Mouse (Mus musculus) skeletal muscle tissue, adult 2 months (tissue): ENCODE data around the gene Rex1bd.

ENCODE experiments used
- DNase-seq: peaks from one replicate; pipeline ENCODE4 v3.0.0-alpha.2; 2012; ENCODE audit warnings: low read depth, low spot score

Rex1bd gene

GRCm38 (mm10) chr8:70477269-70477982 is 29.1 kb downstream of the Rex1bd start:
- no peak for DNase-seq

- DNase-seq, result peak; percentile 91
Measured at GRCm38 (mm10) chr8:70476333-70477268, 30.0 kb downstream of the Rex1bd start, which contains the start of gene Klhl26. TSS of gene Klhl26 (minus strand) at chr8:70476968.

DNA sequence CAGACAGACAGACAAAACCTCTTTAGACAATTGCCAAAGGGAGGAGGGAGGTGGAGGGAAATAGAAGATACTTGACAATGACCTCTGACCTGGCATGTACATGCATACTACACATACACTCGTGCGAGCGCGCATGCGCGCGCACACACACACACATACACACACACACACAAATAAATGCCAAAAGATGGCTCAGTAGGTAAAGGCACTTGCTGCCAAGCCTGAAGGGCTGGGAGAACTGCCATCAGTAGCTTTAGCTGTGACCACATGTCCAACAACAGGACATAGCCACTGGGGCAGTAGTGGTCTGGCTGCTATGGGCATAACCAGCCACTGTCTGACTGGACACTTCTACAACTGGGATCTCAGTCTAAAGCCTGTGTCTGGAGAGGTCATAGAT is 34.7 kb downstream of the Rex1bd start:
- DNase-seq, result no peak

GRCm38 (mm10) chr8:70469938-70470337 is 36.6 kb downstream of the Rex1bd start:
- DNase-seq, result no peak

- peak; percentile 62 for DNase-seq
Measured at GRCm38 (mm10) chr8:70469295-70469916, 37.1 kb downstream of the Rex1bd start.

DNA sequence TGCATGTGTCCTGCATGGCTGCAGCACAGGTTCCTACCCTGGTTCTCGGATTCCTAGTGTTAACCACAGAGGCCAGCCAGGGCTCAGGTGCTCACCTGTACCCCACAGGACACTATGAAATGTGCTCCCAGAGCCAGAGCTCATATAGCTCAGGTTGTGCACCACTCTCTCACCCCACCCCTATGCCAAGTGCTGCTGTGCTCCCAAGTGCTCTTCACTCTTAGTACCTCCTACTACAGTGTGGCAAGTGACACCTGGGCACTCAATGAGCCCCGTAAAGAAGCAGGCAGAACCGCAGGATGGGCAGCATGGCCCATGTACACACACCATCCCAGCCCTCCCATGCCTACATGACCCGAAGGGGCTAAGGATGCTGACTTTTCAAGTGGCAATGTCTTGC is 37.8 kb downstream of the Rex1bd start:
- no peak for DNase-seq

DNA sequence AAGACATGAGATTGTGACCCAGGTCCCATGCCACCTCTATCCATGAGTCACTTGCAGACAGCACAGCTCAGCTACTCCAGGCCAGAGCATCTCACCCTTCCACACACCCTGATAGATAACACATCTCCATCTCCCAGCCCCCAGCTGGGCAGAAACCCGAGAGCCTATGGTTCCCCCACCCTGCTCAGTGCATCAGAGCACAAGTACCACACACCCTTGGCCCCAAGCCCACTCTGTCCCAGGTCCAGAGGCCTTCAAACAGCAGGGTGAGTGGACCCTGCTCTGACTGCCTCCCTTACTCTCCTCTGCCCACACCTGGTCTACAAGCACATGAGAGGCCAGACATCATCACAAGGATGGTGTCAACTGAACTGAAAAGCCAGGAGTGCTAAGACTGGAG is 38.6 kb downstream of the Rex1bd start:
- no peak for DNase-seq

DNA sequence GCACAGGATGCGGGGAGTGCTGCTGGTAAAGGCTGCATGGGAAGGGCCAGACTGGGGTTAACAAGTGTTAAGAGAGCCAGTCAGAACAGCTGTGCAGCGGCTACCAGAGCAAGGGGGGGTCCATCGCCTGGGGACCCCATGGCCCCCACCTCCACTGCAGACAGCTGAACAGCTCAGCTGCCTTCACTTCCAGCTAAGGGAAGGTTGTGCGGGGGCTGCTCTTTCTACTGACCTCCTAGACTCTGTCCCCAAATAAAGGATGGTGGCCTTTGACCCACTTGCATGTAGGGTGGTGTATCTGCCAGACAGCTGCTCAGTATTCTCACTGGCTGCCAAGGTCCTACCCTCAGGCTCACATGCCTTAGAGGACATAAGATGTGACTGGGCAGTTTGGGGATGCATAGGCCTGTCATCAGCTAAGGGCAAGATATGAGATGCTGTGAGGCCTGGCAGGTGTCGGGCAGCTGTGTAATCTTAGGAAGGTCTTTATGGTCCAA is 39.3 kb downstream of the Rex1bd start:
- no peak for DNase-seq

- peak; percentile 54 for DNase-seq
Measured at GRCm38 (mm10) chr8:70466771-70467170, 39.8 kb downstream of the Rex1bd start.

GRCm38 (mm10) chr8:70466305-70466704 is 40.2 kb downstream of the Rex1bd start:
- no peak for DNase-seq

- no peak for DNase-seq
Measured at GRCm38 (mm10) chr8:70465701-70466100, 40.9 kb downstream of the Rex1bd start.

GRCm38 (mm10) chr8:70464162-70464561 is 42.4 kb downstream of the Rex1bd start:
- no peak for DNase-seq

GRCm38 (mm10) chr8:70463306-70463705 is 43.2 kb downstream of the Rex1bd start:
- no peak for DNase-seq

- DNase-seq, result no peak
Measured at GRCm38 (mm10) chr8:70462516-70462813, 44.1 kb downstream of the Rex1bd start.

DNA sequence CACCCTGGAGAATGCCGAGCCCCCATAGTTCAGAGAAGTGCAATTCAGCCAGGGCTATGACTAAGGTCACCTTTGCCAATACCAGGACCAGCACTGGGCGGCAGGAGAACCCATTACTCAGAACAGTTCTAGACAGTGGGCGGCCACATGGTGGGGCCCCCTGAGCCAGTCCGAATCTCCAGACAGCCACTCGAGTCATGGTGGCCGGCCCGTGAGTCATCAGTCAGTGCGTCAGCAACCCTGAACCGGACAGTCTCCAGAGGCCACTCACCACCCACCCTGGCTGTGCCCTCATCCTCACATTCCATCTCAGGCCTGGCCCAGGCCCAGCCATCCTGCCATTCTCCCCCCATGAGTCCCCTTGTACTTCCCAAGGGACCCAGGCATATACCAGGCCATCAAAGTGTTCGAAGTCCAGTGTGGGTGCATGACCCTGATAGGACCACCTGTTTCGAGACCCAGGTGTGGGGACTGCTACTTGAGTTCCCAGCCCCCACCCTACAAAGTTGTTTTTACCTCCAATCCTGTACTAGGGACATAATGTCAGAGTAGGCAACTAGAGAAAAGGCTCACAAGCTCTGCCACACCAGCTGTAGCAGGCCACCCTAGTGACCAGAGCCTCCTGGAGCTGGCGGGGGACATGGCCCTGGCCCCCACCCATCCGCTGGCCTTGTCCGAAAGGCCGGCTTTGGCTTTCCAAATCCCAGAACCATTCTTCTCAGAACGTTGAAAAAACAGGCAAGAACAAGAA is 44.6 kb downstream of the Rex1bd start:
- DNase-seq, result no peak

DNA sequence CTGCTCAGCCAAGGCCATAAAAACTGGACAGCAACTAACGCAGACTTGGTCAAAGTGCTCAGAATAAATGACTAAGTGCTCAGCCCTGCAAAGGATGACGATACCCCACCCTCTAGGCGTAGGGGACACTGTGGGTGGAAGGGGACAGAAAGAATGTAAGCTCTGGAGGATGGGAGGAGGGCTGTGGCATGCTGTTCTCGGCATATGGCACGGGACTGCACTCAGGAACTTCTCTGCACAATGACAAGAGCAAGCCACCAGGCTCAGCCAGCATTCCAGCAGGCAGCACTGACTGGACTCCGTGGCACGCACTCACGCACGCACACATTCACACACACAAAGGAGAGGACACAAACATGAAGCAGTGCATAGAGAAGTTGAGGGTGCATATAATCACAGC is 45.9 kb downstream of the Rex1bd start:
- no peak for DNase-seq

DNA sequence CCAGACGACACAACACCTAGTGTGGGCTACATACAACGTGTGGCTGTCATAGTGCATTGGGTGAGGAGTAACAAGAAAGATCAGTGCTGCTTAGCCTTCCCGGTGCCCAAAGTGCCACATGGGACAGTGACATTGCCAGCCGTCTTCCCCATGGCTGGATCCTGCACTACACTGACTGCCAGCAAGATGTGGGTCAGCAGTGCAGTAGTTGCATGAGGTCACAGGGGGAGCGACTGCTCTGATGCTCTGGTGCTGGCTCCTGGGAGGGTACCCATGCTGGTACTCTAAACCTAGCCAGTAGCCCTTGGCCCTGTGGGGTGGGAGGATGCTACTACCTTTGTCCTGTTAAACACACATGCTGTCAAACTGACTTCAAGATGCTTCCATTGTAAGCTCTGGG is 46.4 kb downstream of the Rex1bd start:
- DNase-seq, result no peak

DNA sequence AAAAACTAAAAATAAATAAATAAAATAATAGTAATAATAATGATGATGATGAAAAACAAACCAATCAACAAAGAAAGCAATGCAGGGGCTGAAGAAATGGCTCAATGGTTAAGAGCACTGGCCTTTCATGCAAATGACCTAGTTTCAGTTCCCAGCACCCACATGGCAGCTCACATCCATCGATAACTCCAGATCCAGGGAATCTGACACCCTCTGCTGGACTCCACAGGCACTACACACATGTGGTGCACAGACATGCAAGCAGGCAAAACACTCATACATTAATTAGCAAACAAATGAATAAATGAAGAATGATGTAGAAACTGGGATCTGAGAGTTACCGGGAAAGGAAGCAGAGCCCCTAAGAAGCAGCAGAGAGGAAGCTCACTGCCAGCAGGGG is 46.9 kb downstream of the Rex1bd start:
- DNase-seq, result no peak

GRCm38 (mm10) chr8:70458462-70458861 is 48.1 kb downstream of the Rex1bd start:
- no peak for DNase-seq

GRCm38 (mm10) chr8:70457882-70458281 is 48.7 kb downstream of the Rex1bd start:
- no peak for DNase-seq

DNA sequence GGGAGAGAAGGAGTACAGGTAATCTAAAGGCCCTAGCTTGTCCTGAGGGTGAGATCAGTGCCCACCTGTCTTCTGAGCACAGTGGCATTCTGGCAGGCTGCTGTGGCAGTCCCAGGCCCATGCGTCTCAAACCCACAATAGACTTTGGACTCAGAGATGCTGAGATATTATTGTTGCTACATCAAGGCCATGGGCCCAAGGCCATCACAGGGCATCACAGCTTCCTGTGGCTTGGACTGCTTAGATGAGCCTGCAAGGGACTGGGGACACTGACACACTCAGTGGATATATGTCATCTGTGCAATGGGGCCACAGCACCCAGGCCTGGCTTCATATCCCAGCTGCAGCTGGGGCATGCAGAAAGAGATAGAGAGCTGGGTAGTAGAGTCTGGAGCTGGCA is 49.6 kb downstream of the Rex1bd start:
- DNase-seq, result no peak
